Mouse (Mus musculus): ENCODE measurements around the gene Rhobtb3. TPM values are rescaled to one million over a fixed set of nuclear protein-coding genes. Genes with fewer than 3 reads are reported as not detected.
"Not testable (repeated sequence)": the region's sequence is repeated elsewhere in the genome, so short reads cannot be mapped to it uniquely, and the experiment has no call there.

The Rhobtb3 gene
- polyA plus RNA-seq, 1 experiment = 0.61 TPM

DNA sequence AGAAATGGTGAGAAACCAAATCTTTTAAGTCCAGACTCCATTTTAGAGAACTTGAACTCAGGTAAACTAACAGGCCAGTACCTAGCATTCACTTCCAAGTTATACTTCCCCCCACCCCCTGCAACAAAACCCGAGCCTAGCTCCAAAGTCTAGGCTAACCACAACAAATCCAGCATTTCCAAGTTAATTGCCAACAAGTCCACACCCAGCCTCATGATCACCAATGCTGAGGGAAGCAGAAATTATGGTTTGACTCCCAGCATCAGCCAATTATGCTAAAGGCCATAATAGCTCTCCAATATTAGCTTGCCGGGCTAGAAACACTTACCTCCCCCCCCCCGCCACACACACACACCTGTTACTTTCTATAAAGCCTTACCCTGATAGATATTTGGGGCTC lies 64.0 kb downstream of the Rhobtb3 start:
- Histone ChIP-seq H3K4me3 (ENCODE audit: control insufficient read depth, insufficient read depth, low read length) (no peak overlapping the region), H3K4me1 (replicated peaks; ENCODE audit: control insufficient read depth, insufficient read depth, low read length) (no peaks in the 10 kb centered on the region), H3K27ac (ENCODE audit: control insufficient read depth, insufficient read depth, low read length) (no peak overlapping the region), H3K27me3 (ENCODE audit: control insufficient read depth, insufficient read depth, low read length) (no peaks in the 10 kb centered on the region), H3K36me3 (ENCODE audit: control insufficient read depth, insufficient read depth, low read length) (no peaks in the 10 kb centered on the region)
- 85% methylated on average over 3 of the region's 3 CpGs for WGBS
- no peak for TF ChIP-seq CTCF (IDR thresholded peaks at IDR 0.05; ENCODE audit: borderline replicate concordance, control insufficient read depth, extremely low read depth, insufficient read depth, low read length, poor library complexity)
- TF ChIP-seq POLR2A (IDR thresholded peaks at IDR 0.05; ENCODE audit: control insufficient read depth, extremely low read depth, insufficient read depth, low read length, poor library complexity) = no peak
- DNase-seq = no peak

DNA sequence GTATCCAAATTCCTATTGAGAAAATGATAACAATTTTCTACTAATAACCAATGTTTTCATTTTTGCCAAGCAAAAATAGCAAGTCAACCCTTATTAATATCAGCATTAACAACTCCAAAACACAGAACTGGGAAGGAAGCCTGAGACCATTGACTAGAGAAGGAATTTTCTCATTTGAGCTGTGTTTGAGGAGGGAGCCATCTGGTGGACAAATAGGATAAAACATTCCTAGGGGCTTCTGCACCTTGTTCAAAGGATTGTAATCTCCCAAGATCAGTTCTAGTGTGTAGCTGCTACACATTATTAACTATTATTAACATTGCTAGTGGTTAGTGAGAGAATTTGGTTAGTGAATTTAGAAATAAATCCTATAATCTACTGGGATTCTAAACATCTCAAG lies 65.8 kb downstream of the Rhobtb3 start:
- peak; percentile 32 for DNase-seq
- TF ChIP-seq CTCF (IDR thresholded peaks at IDR 0.05; ENCODE audit: borderline replicate concordance, control insufficient read depth, extremely low read depth, insufficient read depth, low read length, poor library complexity) (no peak), POLR2A (IDR thresholded peaks at IDR 0.05; ENCODE audit: control insufficient read depth, extremely low read depth, insufficient read depth, low read length, poor library complexity) (no peak)
- Histone ChIP-seq H3K27ac (ENCODE audit: control insufficient read depth, insufficient read depth, low read length) (no peak overlapping the region), H3K4me1 (replicated peaks; ENCODE audit: control insufficient read depth, insufficient read depth, low read length) (no peaks in the 10 kb centered on the region), H3K4me3 (ENCODE audit: control insufficient read depth, insufficient read depth, low read length) (no peak overlapping the region), H3K27me3 (ENCODE audit: control insufficient read depth, insufficient read depth, low read length) (no peaks in the 10 kb centered on the region), H3K36me3 (ENCODE audit: control insufficient read depth, insufficient read depth, low read length) (no peaks in the 10 kb centered on the region)

DNA sequence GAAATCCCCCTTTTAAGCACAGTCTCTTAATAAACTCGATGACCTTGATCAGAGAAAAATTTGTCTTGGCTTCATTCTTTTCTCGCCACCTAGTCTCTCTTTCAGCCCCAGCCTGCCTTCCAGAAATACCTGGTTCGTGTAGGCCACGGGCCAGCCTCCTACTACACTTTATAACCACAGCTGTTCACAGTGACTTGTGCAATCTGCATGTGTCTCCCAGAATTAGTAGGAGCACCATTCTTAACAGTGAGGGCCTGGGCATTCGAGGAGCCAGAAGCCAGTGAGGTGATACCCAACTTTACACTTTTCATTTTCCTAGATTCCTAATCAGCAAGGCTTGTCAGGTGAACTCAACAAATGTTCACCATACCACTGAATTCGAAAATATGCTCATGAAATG lies 67.1 kb downstream of the Rhobtb3 start:
- Histone ChIP-seq H3K4me3 (ENCODE audit: control insufficient read depth, insufficient read depth, low read length) (no peak overlapping the region), H3K27ac (ENCODE audit: control insufficient read depth, insufficient read depth, low read length) (no peak overlapping the region), H3K27me3 (ENCODE audit: control insufficient read depth, insufficient read depth, low read length) (no peaks in the 10 kb centered on the region), H3K36me3 (ENCODE audit: control insufficient read depth, insufficient read depth, low read length) (no peaks in the 10 kb centered on the region), H3K4me1 (replicated peaks; ENCODE audit: control insufficient read depth, insufficient read depth, low read length) (no peaks in the 10 kb centered on the region)
- DNase-seq = no peak
- WGBS = 87% methylated on average over 6 of the region's 6 CpGs
- no peak for TF ChIP-seq POLR2A (IDR thresholded peaks at IDR 0.05; ENCODE audit: control insufficient read depth, extremely low read depth, insufficient read depth, low read length, poor library complexity)
- TF ChIP-seq CTCF (IDR thresholded peaks at IDR 0.05; ENCODE audit: borderline replicate concordance, control insufficient read depth, extremely low read depth, insufficient read depth, low read length, poor library complexity) = no peak

DNA sequence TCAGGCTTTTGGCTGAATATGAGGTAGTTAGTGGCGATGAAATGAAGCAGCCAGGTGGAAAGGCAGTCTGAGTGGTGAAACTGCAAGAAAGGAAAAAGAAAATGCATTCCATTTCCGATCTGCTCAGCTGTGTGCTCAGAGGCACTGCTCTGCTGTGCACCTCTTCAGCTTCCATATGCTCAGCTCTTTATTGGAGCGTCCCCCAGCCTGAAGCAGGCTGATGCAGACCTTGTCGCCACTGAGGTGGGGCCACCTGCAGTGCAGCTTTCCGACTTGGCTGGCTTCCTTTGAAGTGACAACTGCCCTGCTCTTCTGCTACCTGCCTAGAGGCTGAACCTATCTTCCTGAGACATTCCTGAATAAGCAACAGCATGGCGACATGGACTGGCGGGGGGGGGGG lies 67.5 kb downstream of the Rhobtb3 start:
- not testable (repeated sequence) for H3K4me1 ChIP-seq (replicated peaks; ENCODE audit: control insufficient read depth, insufficient read depth, low read length); H3K4me3 ChIP-seq (ENCODE audit: control insufficient read depth, insufficient read depth, low read length); H3K27me3 ChIP-seq (ENCODE audit: control insufficient read depth, insufficient read depth, low read length); H3K36me3 ChIP-seq (ENCODE audit: control insufficient read depth, insufficient read depth, low read length); DNase-seq; H3K27ac ChIP-seq (ENCODE audit: control insufficient read depth, insufficient read depth, low read length)
- 87% methylated on average over 7 of the region's 7 CpGs for WGBS

DNA sequence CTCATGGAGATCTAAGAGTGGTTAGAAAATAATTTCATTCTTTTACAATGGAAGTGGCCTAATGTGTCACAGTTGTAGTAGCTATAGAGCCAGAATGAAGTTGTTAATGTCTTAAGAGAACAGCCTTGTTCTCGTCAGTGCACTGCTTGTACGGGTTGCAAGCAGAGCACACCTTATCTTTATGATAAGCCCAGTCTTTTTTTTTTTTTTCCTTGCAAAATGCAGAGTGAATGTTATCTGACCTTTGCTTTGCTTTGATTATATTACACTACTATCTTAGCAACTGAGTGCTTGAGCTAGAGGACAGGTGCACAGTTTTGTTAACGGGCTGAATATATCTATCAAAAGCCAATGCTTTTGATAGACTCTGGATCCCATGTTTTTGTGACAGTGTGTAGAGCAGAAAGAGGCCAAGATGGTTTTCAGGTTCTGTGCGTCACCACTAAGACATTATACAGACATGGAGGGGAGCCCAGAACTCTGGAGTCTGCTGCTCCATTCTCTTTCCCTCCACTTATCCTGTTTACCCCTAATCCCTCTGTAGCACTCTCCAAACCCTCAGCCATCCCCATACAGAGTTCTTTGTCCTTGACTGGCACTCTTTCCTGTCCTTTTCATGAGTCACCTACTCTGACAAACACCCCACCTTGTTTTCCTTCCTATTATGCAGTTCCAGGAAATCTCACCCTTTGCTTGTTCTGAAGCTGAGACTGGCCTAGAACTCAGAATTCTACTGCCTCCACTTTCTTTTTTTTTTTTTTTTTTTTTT lies 68.9 kb downstream of the Rhobtb3 start:
- 99% methylated on average over 4 of the region's 4 CpGs for WGBS
- no peaks in the 10 kb centered on the region for H3K36me3 ChIP-seq (ENCODE audit: control insufficient read depth, insufficient read depth, low read length)
- H3K4me3 ChIP-seq (ENCODE audit: control insufficient read depth, insufficient read depth, low read length) = no peak overlapping the region
- H3K4me1 ChIP-seq (replicated peaks; ENCODE audit: control insufficient read depth, insufficient read depth, low read length) = no peaks in the 10 kb centered on the region
- TF ChIP-seq CTCF (IDR thresholded peaks at IDR 0.05; ENCODE audit: borderline replicate concordance, control insufficient read depth, extremely low read depth, insufficient read depth, low read length, poor library complexity) (no peak), POLR2A (IDR thresholded peaks at IDR 0.05; ENCODE audit: control insufficient read depth, extremely low read depth, insufficient read depth, low read length, poor library complexity) (no peak)
- no peaks in the 10 kb centered on the region for H3K27me3 ChIP-seq (ENCODE audit: control insufficient read depth, insufficient read depth, low read length)
- no peak for DNase-seq
- H3K27ac ChIP-seq (ENCODE audit: control insufficient read depth, insufficient read depth, low read length) = no peak overlapping the region

DNA sequence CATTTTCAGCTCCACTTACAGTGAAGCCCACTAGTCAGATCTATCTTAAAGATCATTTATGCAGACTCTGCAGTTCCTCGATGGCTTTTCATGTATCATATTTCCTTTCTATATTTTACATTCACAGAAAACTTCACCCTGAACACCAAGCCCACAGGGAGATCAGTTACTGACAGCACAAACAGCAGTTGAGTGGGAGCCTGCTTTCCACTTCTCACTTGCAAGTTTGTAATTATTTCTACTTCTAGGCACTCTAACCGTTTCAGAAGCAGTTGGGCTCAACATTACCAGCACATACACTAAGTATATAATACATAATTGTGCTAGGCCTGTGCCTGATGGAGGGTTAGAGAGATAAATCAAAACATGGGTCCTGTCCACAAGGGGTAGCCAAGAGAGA lies 75.8 kb downstream of the Rhobtb3 start:
- TF ChIP-seq POLR2A (IDR thresholded peaks at IDR 0.05; ENCODE audit: control insufficient read depth, extremely low read depth, insufficient read depth, low read length, poor library complexity) = no peak
- no peak for TF ChIP-seq CTCF (IDR thresholded peaks at IDR 0.05; ENCODE audit: borderline replicate concordance, control insufficient read depth, extremely low read depth, insufficient read depth, low read length, poor library complexity)
- no peak for DNase-seq
- Histone ChIP-seq H3K27ac (ENCODE audit: control insufficient read depth, insufficient read depth, low read length) (no peak overlapping the region), H3K4me1 (replicated peaks; ENCODE audit: control insufficient read depth, insufficient read depth, low read length) (no peaks in the 10 kb centered on the region), H3K4me3 (ENCODE audit: control insufficient read depth, insufficient read depth, low read length) (no peak overlapping the region), H3K27me3 (ENCODE audit: control insufficient read depth, insufficient read depth, low read length) (no peaks in the 10 kb centered on the region), H3K36me3 (ENCODE audit: control insufficient read depth, insufficient read depth, low read length) (no peaks in the 10 kb centered on the region)
- WGBS = 94% methylated on average over 2 of the region's 2 CpGs

Data from thymus, adult 2 months (tissue).